Mouse (Mus musculus): ENCODE measurements at regions not wholly inside any gene's neighbourhood (a gene's known extent, or its start where the extent isn't known, plus 50 kb on each side); places are given as distances from the start of the nearest gene placed in this dataset.

DNA sequence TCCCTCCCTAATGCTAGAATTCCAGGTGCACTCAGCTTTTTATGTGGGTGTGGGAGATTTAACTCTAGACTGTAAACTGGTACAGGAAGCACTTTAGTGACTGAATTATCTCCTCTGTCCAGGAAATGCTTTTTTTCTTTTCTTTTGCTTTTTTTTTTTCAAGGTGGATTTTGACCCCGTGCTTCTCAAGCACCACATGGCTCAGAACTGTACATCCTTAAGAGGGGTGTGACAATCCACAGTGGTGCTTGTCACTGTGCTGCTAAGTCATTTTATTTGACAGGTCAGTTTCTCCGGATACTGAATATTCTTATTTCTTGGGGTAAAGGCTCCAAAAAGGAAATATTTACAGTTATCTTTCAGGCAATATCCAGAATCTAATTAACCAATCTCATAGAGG, 472.0 kb downstream of the Hsfy2 start:
- TF ChIP-seq CTCF (IDR thresholded peaks at IDR 0.05; ENCODE audit: low read depth) (no peak), EP300 (IDR thresholded peaks at IDR 0.05; ENCODE audit: low read depth) (no peak)
